Mouse (Mus musculus): ENCODE data around the gene Bptf.
"Not testable (repeated sequence)": the region's sequence is repeated elsewhere in the genome, so short reads cannot be mapped to it uniquely, and the experiment has no call there.

The Bptf gene

DNA sequence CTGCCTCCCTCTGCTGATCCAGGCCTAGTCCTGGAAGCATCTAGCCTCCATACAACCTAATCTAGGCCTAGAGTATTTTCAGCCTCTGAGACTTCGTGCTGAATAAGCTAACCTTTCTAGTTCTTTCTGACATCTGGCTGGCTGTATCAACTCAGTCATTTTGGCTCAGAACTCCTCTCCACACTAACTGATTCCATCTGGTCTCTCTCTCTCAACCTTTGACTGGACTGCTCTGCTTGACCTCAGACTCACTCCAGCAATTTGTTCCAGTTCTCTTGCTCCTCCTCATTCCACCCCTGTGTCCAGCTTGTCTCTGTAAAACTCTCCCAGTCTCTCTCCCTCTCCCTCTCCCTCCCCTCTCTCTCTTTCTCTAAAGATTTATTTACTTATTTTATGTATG is 115.0 kb downstream of the Bptf start:
- no peak for DNase-seq

DNA sequence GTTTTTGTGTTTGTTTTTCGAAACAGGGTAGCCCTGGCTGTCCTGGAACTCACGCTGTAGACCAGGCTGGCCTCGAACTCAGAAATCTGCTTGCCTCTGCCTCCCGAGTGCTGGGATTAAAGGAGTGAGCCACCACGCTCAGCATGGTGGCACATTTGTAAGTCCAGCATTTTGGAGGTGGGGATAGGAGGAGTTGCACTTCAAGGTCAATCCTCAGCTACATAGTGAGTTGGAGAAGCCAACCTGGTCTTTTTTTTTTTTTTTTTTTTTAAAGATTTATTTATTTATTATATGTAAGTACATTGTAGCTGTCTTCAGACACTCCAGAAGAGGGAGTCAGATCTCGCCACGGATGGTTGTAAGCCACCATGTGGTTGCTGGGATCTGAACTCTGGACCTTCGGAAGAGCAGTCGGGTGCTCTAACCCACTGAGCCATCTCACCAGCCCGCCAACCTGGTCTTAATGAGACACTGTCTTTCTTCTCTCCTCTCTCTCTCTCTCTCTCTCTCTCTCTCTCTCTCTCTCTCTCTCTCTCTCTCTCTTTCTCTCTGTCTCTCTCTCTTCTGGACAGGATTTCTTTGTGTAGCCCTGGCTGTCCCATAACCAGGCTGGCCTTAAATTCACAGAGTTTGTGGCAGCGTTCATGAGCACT is 116.3 kb downstream of the Bptf start:
- DNase-seq = not testable (repeated sequence)

DNA sequence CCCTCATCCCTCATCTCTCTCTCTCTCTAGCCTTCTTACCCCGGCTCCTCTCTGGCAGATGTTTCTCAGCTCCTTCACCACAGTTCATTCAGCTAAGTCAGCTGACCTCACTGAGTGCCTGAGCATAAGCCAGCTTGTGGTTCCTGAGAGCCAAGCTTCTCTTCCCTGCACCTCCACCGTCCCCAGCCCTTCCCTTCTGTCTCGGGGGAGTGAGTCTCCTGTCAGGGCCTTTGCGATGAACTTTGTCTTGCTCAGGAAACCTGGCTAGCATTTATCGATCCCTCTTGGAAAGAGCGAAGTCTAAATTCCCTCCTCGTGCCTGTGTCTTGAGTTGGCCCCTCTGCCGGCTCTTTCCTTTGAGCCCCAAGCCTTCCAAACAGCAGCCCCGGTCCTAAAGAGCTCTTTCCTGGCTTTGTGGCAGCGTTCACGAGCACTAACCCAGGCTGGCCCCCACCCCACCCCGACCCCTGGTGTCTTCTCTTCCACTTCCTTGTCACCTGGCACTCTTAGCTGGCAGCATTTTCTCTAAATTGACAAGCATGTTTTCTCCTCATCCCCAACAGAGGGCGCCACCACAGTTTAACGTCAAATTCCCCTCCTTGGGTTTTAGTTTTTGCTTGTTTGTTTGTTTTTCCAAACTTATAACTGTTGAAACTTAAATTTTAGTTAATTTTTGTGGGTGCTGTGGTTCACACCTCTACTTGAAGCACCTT is 117.2 kb downstream of the Bptf start:
- DNase-seq = peak; percentile 79

DNA sequence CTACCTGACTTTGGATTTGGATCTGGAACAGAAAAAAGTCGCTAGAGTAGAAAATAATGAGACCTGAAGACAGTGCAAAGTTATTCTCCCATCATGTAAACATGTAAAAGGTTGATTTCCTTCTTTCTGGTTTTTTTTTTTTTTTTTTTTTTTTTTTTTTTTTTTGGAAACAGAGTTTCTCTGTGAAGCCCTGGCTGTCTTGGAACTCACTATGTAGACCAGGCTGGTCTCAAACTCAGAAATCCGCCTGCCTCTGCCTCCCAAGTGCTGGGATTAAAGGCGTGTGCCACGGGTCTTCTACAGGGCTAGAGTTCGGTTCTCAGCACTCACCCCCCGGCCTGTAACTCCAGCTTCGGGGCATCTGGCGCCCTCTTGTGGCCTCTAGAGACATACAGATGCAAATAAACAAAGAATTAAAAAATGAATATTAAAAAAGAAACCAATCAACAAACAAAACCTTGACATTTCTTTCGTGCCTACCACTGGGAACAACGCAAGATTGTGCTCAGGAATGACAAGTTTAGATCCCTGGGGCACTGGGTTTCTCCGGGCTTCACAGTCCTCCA is 117.8 kb downstream of the Bptf start:
- DNase-seq = peak; percentile 54

DNA sequence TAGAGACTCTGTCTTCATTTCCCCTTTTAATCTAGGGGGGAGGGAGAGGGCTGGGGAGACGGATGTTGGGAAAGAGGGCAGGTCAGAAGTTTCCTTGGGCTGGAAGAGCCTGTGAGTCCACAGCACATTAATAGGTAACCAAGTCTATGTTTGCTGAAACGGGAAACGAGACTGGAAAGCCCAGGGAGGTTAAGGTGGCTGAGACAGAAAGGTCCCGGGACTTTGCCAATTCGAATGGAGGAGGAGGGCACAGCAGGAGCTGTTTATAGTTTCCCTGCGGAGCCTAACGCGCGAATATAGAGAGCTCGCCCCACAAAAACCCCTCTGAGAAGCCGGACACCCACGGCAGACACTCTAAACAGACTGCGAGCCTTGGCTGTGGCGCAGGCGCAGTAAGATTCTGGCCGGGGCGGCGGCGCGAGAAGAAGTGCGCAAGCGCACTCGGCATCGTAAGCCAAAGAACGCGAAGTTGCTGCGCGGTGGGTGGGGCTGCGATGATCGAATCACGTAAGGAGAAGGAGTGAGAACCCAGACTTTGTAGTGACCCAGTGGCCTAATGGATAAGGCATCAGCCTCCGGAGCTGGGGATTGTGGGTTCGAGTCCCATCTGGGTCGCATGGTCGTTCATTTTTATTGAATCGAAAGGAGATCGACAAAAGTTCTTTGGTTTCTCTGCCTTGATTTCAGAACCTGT is 119.5 kb downstream of the Bptf start:
- peak; percentile 97 for DNase-seq

DNA sequence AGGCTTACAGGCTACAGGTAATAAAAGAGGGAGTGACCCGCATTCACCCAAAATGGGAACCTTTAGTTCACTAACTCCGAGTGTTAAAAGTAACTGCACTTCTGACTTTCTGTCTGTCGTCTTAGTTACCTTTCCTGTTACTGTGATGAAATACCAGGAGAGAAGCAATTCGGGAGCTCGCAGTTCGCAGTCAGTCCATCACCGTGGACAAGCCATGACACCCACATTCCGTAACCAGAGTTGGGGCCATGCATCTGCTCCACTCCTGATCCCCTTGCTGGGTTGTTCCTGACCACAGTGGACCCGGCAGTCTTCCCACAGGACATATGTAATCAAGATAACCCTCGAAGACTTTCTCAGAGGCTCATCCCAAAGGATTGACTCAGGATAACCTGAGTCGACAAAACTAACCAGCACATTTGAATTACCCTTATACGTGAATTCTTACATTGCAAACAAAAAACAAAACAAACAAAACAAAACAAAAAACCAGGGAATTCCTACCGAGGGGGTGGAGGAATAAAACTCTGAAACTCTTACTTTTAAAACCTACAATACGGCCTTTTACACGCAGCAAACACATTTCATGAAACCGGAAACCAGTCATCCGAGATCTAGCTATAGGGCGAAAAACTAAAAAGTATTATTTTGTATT is 120.1 kb downstream of the Bptf start:
- DNase-seq = no peak

DNA sequence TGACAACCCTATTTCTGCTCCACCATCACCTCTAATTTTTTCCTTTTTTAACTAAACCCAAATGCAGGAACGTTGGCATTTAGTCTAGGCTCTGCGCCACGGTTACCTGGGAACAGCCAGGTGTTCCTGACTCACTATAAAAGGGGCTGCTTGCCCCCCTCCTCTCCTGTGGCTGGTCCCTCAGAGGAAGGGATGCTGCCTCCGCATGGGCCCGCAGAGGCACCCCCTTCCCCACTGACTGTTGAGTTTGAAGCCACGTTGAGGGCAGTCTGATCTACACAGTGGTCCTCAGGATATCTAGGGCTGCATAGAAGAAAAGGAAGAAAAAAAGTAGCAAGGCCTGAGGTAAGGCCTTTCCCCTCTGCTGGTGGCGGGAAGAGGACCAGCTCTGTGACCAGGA is 120.8 kb downstream of the Bptf start:
- no peak for DNase-seq

DNA sequence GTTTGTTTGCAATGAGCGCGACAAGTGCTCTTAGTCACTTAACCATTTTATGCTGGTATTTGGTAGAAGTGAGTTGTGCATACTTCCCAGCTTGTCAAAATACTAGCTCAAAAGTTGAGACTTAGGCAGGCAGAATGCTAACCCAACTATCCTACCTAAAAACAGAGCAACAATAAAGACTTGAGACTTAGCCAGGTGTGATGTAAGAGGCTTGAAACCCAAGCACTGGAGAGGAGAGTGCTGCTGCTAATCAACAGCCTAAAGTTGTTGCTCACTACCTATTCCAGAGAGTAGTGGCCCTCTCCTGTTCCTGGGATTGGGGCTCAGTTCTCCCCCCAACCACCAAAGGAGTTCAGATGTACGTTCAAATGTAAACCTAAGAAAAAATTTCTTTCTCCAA is 121.5 kb downstream of the Bptf start:
- DNase-seq = no peak

DNA sequence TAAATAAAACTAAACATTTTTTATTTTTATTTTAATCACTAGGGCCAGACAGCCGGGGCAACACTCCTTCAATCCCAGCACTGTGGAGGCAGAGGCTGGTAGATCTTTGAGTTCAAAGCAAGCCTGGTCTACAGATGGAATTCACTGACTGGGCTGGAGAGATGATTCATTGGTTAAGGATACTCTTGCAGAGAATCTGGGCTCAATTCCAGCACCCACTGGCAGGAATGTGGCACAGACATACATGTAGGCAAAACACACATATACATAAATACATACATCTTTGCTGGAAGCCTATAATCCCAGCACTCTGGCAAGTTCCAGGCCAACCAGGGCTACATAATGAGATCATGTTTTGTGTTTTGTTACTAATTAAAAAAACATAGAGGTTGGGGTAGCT is 126.4 kb downstream of the Bptf start:
- no peak for DNase-seq

DNA sequence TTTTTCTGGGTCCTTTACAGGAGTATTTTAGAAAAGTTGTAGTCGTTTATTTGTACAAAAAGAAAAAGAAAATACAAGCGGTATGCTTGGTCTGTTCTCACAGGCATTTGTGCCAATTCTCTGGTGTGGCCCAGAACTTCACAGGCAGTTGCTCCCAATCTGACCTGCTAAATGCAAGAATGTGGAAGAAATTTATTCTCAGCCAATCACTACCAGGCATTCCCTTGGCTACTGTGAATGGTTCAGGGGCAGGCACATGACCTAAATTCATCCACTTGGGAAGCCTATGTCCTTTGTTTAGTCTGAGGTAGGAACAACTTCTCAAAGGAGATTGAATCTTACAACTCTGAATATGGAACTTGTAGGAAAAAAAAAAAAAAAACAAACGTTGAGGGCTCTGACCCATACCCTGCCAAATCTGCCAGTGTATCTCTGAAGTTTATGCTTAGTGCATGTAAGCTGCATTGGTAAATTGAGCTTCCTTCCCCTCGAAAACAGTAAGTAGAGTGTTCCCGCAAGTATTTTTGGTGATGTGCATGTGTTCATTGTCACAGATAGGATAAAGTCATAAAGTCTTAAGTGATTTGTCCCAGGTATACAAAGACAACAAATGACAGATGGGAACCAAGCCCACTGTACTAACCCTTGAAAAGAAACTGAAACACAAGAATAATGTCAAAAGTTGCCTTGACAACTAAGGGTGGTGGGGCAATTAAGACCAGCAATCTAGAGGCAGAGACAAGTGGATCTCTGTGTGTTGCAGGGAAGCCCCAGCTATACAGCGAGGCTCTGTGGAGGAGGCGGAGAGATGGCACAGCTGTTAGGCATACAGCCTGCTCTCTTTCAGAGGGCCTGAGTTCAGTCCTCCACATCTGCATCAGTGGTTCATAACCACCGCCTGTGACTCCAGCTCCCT is 129.9 kb downstream of the Bptf start:
- no peak for DNase-seq

DNA sequence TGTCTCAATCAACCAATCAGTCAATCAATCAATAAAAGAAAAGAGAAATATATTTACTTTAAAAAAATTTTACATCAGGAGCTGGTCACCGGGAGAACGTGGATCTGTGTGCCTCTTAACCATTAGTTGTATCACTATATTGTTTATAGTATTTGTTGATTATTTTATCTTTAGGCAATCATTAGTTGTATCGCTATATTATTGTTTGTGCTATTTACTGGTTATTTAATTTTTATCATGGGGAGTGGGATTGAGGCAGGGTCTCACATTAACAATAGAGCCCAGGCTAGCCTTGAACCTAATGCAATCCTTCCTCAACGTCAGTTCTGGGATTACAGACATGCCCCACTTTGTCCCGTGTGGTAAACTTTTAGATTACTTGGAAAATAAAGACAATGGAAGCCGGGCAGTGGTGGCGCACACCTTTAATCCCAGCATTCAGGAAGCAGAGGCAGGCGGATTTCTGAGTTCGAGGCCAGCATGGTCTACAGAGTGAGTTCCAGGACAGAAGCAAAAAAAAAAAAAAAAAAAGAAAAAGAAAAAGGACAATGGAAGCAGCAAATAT is 131.9 kb downstream of the Bptf start:
- DNase-seq = no peak

DNA sequence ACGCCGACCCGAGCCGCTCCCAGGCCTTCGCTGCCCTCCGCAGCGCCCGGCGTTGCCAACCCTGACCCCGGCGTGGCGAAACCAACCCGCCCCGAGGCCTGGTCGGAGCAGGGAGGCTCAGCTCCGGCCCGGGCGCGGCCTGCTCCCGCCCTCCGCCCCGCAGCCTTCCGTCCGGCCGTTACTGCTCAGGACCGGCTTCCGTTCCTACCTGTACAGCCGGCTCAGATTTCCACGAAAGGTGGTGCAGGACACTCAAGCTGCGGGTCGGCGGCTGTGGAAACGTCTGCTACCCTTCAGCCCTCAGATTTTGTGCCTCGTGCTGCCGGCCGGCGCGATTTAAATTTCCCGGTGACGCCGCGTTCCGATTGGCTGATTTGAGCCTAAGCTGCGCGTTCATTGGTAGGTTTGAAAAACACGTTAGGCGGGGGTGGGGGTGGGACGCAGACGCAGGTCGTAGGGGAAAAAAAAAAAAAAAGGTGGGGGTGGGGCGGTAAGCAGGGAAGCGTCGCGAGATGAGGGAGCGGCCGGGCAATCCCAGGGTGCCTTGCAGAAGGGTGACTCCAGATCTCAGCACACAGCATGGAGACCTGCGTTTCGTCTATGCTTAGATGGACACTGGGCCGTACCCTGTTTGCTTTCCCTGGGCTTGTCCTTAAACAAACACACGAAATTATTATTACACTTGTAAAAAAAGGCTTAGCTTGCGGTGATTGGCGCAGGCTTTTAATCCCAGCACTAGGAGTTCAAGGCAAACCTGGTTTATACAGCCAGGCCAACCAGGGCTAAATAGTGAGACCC is 132.6 kb downstream of the Bptf start, which contains the start of gene Kpna2:
Kpna2 (minus strand) TSS at position 391 of the 798 bp plus-strand sequence.
- DNase-seq = peak; percentile 92

DNA sequence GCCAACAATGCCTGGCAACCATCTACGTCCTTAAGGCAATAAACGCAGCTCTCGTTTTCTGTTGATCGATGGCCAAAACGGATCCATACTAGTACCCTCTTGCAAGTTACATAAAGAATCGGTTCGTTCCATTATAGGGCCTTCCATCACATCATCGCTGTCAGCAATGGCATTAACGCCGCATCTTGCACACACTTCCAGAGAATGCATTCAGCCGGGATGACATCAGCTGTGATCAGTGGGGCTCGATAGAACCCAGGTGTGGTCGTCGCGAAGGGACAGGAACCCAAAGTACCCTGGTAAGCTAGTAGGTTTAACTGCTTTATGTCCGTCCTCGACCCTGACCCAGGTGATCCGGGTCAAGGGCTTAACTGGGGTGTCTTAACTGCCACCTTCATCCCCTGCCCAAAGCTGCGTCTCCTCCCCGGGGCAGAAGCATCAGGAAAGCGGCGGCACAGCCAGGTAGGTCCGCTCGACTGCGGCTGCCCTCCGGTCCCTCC is 133.2 kb downstream of the Bptf start:
- DNase-seq = peak; percentile 60

DNA sequence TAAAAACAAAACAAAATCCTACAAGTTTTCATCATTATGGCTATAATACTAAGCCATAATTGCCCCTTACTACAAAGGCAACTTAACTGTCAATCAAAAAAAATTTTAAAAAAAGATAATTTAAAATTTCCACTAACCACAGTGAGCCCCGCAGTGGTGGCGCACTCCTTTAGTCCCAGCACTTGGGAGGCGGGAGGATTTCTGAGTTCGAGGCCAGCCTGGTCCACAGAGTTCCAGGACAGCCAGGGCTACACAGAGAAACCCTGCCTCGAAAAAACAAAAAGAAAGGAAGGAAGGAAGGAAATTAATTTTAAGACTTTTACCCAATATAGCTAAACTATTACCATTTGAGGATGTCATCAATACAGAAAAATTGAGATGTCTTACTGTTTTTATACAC is 134.0 kb downstream of the Bptf start:
- peak; percentile 40 for DNase-seq

DNA sequence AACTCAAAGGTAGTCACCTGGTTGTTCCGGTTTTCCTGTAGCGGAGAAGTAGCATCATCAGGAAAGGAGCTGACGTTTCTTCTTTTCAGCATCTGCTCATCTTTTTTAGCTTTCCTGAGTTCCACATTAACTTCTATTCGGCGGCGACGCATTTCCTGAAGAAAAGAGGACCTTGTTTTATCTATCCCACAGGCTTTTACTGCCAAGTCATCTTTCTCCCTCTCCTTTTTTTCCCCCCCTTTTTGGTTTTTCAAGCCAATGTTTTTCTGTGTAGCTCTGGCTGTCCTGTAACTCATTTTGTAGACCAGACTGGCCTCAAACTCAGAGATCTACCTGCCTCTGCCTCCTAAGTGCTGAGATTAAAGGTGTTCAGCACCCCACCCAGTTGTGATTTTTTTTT is 135.4 kb downstream of the Bptf start:
- DNase-seq = not testable (repeated sequence)

DNA sequence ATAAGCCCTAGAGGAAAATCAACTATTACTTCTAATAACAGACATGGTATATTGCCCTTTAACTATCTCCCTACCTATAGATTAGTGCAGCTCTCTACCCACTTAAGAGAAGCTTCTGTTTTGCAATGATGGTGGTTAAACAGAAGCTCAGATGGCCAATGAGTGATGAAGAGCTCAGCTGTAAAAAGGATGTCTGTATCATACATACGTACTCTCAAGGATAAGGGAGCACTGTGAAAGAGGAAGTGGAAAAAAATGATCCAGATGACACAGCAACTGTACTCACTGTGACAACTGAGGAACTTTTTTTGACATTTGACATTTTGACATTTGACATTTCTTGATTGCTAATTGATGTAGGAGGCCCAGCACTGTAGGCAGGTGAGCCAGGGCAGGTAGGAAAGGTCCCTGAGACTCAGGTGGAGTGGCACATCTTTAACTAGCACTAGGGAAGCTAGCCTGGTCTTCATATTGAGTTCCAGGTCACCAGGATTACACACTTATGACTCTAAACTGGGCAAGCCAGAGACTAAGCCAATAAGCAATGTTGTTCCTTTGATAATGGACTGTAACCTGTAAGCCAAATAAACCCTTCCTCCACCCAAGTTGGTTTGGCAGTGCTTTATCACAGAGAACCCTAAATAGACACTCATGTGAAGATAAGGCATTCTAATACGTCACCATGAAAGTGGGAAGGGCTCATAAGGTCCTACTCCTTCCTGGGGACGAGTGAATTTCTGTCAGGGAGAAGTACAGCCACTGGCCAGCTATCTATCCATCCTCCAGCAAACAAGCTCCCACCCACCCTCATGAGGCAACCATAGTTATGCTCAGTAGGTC is 137.5 kb downstream of the Bptf start:
- DNase-seq = no peak

DNA sequence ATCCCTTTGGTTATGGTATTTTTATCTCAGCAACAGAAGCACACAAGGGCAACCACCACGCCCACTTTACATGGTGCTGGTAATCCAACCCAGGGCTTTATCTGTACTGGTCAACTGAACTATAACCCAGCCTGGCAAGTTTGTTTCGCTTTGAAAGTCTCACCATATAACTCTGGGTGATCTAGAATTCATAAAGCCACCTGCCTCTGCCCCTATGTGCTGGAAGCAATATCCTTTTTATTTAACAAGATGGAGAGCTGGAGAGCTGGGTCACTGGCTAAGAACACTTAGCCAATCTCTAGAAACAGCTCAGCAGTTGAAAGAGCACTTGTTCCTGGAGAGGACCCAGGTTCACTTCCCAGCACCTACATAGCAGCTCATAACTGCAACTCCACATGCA is 144.5 kb downstream of the Bptf start:
- DNase-seq = no peak

DNA sequence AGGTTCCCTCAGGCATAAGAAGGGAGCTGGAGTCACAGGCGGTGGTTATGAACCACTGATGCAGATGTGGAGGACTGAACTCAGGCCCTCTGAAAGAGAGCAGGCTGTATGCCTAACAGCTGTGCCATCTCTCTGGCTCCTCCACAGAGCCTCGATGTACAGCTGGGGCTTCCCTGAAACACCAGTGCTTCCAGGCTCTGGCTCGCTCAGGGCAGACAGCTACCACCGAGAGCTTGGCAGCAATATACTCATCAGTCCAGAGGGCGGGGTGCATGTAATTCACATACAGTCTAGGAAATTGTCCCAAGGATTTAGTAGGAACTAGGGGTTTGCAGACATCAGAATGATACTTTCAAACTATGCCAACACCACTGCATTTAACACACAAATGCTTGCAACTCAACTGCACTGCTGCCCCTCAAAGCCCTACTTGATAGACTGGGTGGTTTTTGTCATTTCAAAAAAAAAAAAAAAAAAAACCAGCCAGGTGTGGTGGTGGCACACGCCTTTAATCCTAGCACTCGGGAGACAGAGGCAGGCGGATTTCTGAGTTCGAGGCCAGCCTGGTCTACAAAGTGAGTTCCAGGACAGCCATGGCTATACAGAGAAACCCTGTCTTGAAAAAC is 145.8 kb downstream of the Bptf start:
- DNase-seq = not testable (repeated sequence)
